Mouse (Mus musculus): ENCODE results near the gene Prkce.

- TF ChIP-seq CTCF (IDR thresholded peaks at IDR 0.05; ENCODE audit: low read depth): no peak
- no peak for TF ChIP-seq EP300 (IDR thresholded peaks at IDR 0.05; ENCODE audit: low read depth)
Observed at GRCm38 (mm10) chr17:86360849-86361248, 193.3 kb downstream of the Prkce start.
